Mouse (Mus musculus): ENCODE data around the gene Adarb2. TPM values are rescaled to one million over a fixed set of nuclear protein-coding genes. Genes with fewer than 3 reads are reported as not detected.

Adarb2 gene
- polyA plus RNA-seq, 1 experiment from 2014 or later: 6.9 TPM

- no peak for ATAC-seq
- Histone ChIP-seq H3K4me1 (ENCODE audit: control insufficient read depth, insufficient read depth, low read length) (no peaks in the 10 kb centered on the region), H3K27ac (ENCODE audit: low read depth, low read length) (no peak overlapping the region), H3K9me3 (replicated peaks; ENCODE audit: control insufficient read depth, low read length) (no peaks in the 10 kb centered on the region), H3K36me3 (ENCODE audit: control insufficient read depth, insufficient read depth, low read length) (no peaks in the 10 kb centered on the region), H3K4me3 (ENCODE audit: low read depth, low read length) (no peak overlapping the region), H3K27me3 (replicated peaks; ENCODE audit: control insufficient read depth, insufficient read depth, low read length) (no peaks in the 10 kb centered on the region), H3K4me2 (ENCODE audit: low read length) (no peak overlapping the region), H3K9ac (ENCODE audit: low read length) (no peak overlapping the region)
- no peak for DNase-seq (ENCODE audit: low spot score)
These were observed 149.7 kb downstream of the Adarb2 start for GRCm38 (mm10) chr13:8352341-8352740.

DNA sequence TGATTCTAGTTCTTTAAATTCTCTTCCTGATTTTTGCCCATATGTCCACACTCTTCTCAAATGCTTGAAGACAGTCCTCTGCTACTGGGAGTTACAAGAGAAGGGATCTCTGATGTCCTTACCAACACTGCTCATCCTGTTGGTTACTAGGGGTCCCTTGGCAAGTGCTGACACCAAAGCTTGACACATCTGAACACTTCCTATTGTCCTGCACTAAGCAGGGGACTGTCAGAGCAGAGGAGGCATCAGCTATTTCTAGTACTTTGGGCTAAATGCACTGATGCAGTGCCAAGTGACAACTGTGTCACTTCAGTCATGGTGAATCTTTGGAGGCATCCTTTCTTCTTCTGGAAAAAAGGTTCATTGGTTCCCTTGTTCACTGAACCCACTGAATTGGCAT, 150.3 kb downstream of the Adarb2 start:
- Histone ChIP-seq H3K27ac (ENCODE audit: low read depth, low read length) (no peak overlapping the region), H3K27me3 (replicated peaks; ENCODE audit: control insufficient read depth, insufficient read depth, low read length) (no peaks in the 10 kb centered on the region), H3K9ac (ENCODE audit: low read length) (no peak overlapping the region), H3K4me1 (ENCODE audit: control insufficient read depth, insufficient read depth, low read length) (no peaks in the 10 kb centered on the region), H3K9me3 (replicated peaks; ENCODE audit: control insufficient read depth, low read length) (no peaks in the 10 kb centered on the region), H3K36me3 (ENCODE audit: control insufficient read depth, insufficient read depth, low read length) (no peaks in the 10 kb centered on the region), H3K4me2 (ENCODE audit: low read length) (no peak overlapping the region), H3K4me3 (ENCODE audit: low read depth, low read length) (no peak overlapping the region)
- ATAC-seq (no peak), DNase-seq (ENCODE audit: low spot score) (no peak)

DNA sequence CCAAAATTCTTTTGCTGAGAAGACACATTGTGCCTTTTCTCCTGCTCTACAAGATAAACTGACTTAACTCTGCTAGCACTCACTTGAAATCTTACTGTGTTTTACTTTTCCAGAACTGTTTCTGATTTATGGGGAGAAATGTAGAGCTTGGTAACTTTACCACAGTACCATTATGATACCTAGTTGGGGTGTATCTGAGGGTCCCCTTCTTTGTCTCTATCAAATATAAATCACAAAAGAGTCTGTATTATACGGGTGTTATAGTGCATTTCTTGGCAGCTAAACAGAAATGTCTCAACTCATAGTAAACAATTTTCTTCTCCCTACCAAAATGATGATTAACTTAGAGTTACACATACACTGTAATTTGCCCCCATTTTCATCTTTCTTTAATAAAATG, 162.9 kb downstream of the Adarb2 start:
- Histone ChIP-seq H3K9me3 (replicated peaks; ENCODE audit: control insufficient read depth, low read length) (no peaks in the 10 kb centered on the region), H3K9ac (ENCODE audit: low read length) (no peak overlapping the region), H3K36me3 (ENCODE audit: control insufficient read depth, insufficient read depth, low read length) (no peaks in the 10 kb centered on the region), H3K4me2 (ENCODE audit: low read length) (no peak overlapping the region), H3K27ac (ENCODE audit: low read depth, low read length) (no peak overlapping the region), H3K27me3 (replicated peaks; ENCODE audit: control insufficient read depth, insufficient read depth, low read length) (no peaks in the 10 kb centered on the region), H3K4me1 (ENCODE audit: control insufficient read depth, insufficient read depth, low read length) (no peaks in the 10 kb centered on the region), H3K4me3 (ENCODE audit: low read depth, low read length) (no peak overlapping the region)
- DNase-seq (ENCODE audit: low spot score) (no peak), ATAC-seq (no peak)
- WGBS: 72% methylated on average over 1 of the region's 1 CpGs

GRCm38 (mm10) chr13:8366087-8366486, 163.4 kb downstream of the Adarb2 start:
- 85% methylated on average over 4 of the region's 4 CpGs for WGBS
- Histone ChIP-seq H3K4me2 (ENCODE audit: low read length) (no peak overlapping the region), H3K4me3 (ENCODE audit: low read depth, low read length) (no peak overlapping the region), H3K9me3 (replicated peaks; ENCODE audit: control insufficient read depth, low read length) (no peaks in the 10 kb centered on the region), H3K36me3 (ENCODE audit: control insufficient read depth, insufficient read depth, low read length) (no peaks in the 10 kb centered on the region), H3K27me3 (replicated peaks; ENCODE audit: control insufficient read depth, insufficient read depth, low read length) (no peaks in the 10 kb centered on the region), H3K27ac (ENCODE audit: low read depth, low read length) (no peak overlapping the region), H3K9ac (ENCODE audit: low read length) (no peak overlapping the region), H3K4me1 (ENCODE audit: control insufficient read depth, insufficient read depth, low read length) (no peaks in the 10 kb centered on the region)
- no peak for ATAC-seq
- no peak for DNase-seq (ENCODE audit: low spot score)

GRCm38 (mm10) chr13:8369868-8370387, 167.3 kb downstream of the Adarb2 start:
- WGBS: 79% methylated on average over 7 of the region's 7 CpGs
- H3K27me3 ChIP-seq (replicated peaks; ENCODE audit: control insufficient read depth, insufficient read depth, low read length): no peaks in the 10 kb centered on the region
- no peak overlapping the region for H3K4me2 ChIP-seq (ENCODE audit: low read length)
- H3K9ac ChIP-seq (ENCODE audit: low read length): no peak overlapping the region
- H3K4me3 ChIP-seq (ENCODE audit: low read depth, low read length): no peak overlapping the region
- H3K9me3 ChIP-seq (replicated peaks; ENCODE audit: control insufficient read depth, low read length): no peaks in the 10 kb centered on the region
- H3K4me1 ChIP-seq (ENCODE audit: control insufficient read depth, insufficient read depth, low read length): no peaks in the 10 kb centered on the region
- no peak for ATAC-seq
- no peak overlapping the region for H3K27ac ChIP-seq (ENCODE audit: low read depth, low read length)
- no peak for DNase-seq (ENCODE audit: low spot score)
- H3K36me3 ChIP-seq (ENCODE audit: control insufficient read depth, insufficient read depth, low read length): no peaks in the 10 kb centered on the region

GRCm38 (mm10) chr13:8388541-8388940, 185.9 kb downstream of the Adarb2 start:
- ATAC-seq (no peak), DNase-seq (ENCODE audit: low spot score) (peak; percentile 22)
- H3K4me3 ChIP-seq (ENCODE audit: low read depth, low read length): no peak overlapping the region
- no peaks in the 10 kb centered on the region for H3K36me3 ChIP-seq (ENCODE audit: control insufficient read depth, insufficient read depth, low read length)
- H3K9me3 ChIP-seq (replicated peaks; ENCODE audit: control insufficient read depth, low read length): no peaks in the 10 kb centered on the region
- H3K4me1 ChIP-seq (ENCODE audit: control insufficient read depth, insufficient read depth, low read length): no peaks in the 10 kb centered on the region
- no peak overlapping the region for H3K9ac ChIP-seq (ENCODE audit: low read length)
- H3K27me3 ChIP-seq (replicated peaks; ENCODE audit: control insufficient read depth, insufficient read depth, low read length): no peaks in the 10 kb centered on the region
- 30% methylated on average over 1 of the region's 1 CpGs for WGBS
- H3K27ac ChIP-seq (ENCODE audit: low read depth, low read length): no peak overlapping the region
- H3K4me2 ChIP-seq (ENCODE audit: low read length): no peak overlapping the region

DNA sequence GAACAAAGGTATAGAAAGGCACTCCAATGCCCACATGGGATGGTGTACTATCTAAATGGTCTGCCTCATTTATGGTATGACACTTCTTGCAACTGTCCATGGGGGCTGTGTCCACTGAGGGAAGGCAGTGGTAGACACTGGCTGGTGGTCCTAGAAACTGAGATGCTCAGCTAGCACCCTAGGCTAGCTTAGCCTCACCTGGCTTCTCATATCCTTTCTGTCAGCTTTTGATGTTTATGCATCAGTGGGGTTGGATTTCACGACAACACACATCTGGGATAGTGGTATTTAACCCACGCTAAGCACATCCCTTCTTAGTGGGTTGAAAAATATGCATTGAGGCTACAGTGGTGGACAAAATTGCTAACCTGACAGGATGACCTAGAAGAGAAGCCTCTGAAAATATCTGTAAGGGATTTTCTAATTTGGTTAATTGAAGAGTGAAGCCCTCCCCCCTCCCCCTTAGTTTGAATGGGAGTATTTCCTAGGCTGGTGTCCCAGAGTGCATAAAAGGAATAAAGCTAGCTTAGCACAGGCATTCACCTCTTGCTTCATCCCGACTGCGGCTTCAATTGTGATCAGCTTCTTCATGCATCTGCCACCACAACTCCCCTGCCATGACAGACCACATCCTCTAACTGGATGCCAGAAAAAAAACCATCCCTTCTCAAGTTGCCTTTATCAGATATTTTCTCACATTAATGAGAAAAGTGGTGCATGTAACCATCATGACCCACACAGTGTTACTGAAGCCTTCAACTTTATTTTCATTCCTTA, 197.8 kb downstream of the Adarb2 start:
- WGBS: 49% methylated on average over 4 of the region's 4 CpGs
- Histone ChIP-seq H3K9me3 (replicated peaks; ENCODE audit: control insufficient read depth, low read length) (no peaks in the 10 kb centered on the region), H3K4me1 (ENCODE audit: control insufficient read depth, insufficient read depth, low read length) (peaks cover 4% of the 10 kb centered on the region; the same call in 1 of the 2 replicates), H3K27me3 (replicated peaks; ENCODE audit: control insufficient read depth, insufficient read depth, low read length) (no peaks in the 10 kb centered on the region), H3K4me3 (ENCODE audit: low read depth, low read length) (no peak overlapping the region), H3K4me2 (ENCODE audit: low read length) (no peak overlapping the region), H3K9ac (ENCODE audit: low read length) (no peak overlapping the region), H3K27ac (ENCODE audit: low read depth, low read length) (no peak overlapping the region), H3K36me3 (ENCODE audit: control insufficient read depth, insufficient read depth, low read length) (no peaks in the 10 kb centered on the region)
- no peak for DNase-seq (ENCODE audit: low spot score)
- ATAC-seq: peak; percentile 16; the same call in 1 of the 2 replicates

GRCm38 (mm10) chr13:8402324-8402873, 199.7 kb downstream of the Adarb2 start:
- H3K27me3 ChIP-seq (replicated peaks; ENCODE audit: control insufficient read depth, insufficient read depth, low read length): no peaks in the 10 kb centered on the region
- ATAC-seq (peak; percentile 65; the same call in 1 of the 2 replicates), DNase-seq (ENCODE audit: low spot score) (peak; percentile 57)
- H3K9me3 ChIP-seq (replicated peaks; ENCODE audit: control insufficient read depth, low read length): no peaks in the 10 kb centered on the region
- no peaks in the 10 kb centered on the region for H3K36me3 ChIP-seq (ENCODE audit: control insufficient read depth, insufficient read depth, low read length)
- H3K9ac ChIP-seq (ENCODE audit: low read length): no peak overlapping the region
- H3K4me3 ChIP-seq (ENCODE audit: low read depth, low read length): no peak overlapping the region
- H3K27ac ChIP-seq (ENCODE audit: low read depth, low read length): no peak overlapping the region
- 67% methylated on average over 3 of the region's 3 CpGs for WGBS
- no peak overlapping the region for H3K4me2 ChIP-seq (ENCODE audit: low read length)
- peaks cover 4% of the 10 kb centered on the region; the same call in 1 of the 2 replicates for H3K4me1 ChIP-seq (ENCODE audit: control insufficient read depth, insufficient read depth, low read length)

DNA sequence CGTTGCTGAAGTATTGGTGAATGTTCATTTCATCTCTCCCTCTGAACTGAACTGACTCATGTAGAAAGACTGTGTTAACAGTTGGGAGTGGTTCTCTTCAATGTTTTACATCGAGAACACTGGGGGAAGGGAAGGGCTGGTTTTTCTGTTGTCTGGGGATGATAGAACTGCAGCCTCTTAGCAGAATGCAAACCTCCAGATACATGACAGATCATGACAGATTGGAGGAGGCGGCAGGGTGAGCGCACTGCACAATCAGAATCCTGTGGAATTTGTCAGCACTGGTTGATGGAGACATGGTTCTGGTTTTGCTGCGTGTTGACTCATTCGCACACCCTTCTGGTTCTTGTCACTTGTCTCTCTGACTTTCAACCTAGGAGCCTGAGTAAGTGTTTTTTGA, 203.4 kb downstream of the Adarb2 start:
- ATAC-seq: no peak
- no peak overlapping the region for H3K4me3 ChIP-seq (ENCODE audit: low read depth, low read length)
- 90% methylated on average over 6 of the region's 6 CpGs for WGBS

More for the DNA sequence above, 203.4 kb downstream of the Adarb2 start:
- H3K27me3 ChIP-seq (replicated peaks; ENCODE audit: control insufficient read depth, insufficient read depth, low read length): no peaks in the 10 kb centered on the region
- H3K4me2 ChIP-seq (ENCODE audit: low read length): no peak overlapping the region
- no peak for DNase-seq (ENCODE audit: low spot score)
- H3K4me1 ChIP-seq (ENCODE audit: control insufficient read depth, insufficient read depth, low read length): peaks cover 4% of the 10 kb centered on the region; the same call in 1 of the 2 replicates
- H3K27ac ChIP-seq (ENCODE audit: low read depth, low read length): no peak overlapping the region
- H3K36me3 ChIP-seq (ENCODE audit: control insufficient read depth, insufficient read depth, low read length): no peaks in the 10 kb centered on the region
- no peak overlapping the region for H3K9ac ChIP-seq (ENCODE audit: low read length)
- H3K9me3 ChIP-seq (replicated peaks; ENCODE audit: control insufficient read depth, low read length): no peaks in the 10 kb centered on the region
